Mouse (Mus musculus) central nervous system, embryonic 14 days (tissue): ENCODE measurements around the gene Riox2. TPM values are rescaled to one million over a fixed set of nuclear protein-coding genes. Genes with fewer than 3 reads are reported as not detected.

ENCODE experiments used
- polyA plus RNA-seq: library from polyadenylated mRNA; depleted of rRNA; stranded (reverse); fragments of >200 nt; gene quantifications from 2 replicates; pipeline ENCODE4 v1.2.3, GENCODE M21; 2012; rRNA removed

The Riox2 gene
- polyA plus RNA-seq = 7.8 and 9.7 TPM in 2 replicates

GRCm38 (mm10) chr16:59471637-59472278 is at the start of gene Riox2:
Gene Riox2 (plus strand): TSS chr16:59471775.

Other genes with a start within 250 kb of the Riox2 start
- not detected in 2 replicates for gene Olfr201, start 199.1 kb upstream of the Riox2 start, polyA plus RNA-seq
- gene Olfr202, start 185.0 kb upstream of the Riox2 start, polyA plus RNA-seq = not detected in 2 replicates
- not detected in 2 replicates for gene Olfr203, start 172.9 kb upstream of the Riox2 start, polyA plus RNA-seq
- not detected in 2 replicates for gene Olfr204, start 153.5 kb upstream of the Riox2 start, polyA plus RNA-seq
- gene Olfr205, start 140.6 kb upstream of the Riox2 start, polyA plus RNA-seq = not detected in 2 replicates
- gene Olfr206, start 122.5 kb upstream of the Riox2 start, polyA plus RNA-seq = not detected in 2 replicates
- gene Olfr209, start 107.8 kb upstream of the Riox2 start, polyA plus RNA-seq = not detected in 2 replicates
- gene Gabrr3, start 64.4 kb upstream of the Riox2 start, polyA plus RNA-seq = 0.09 and 0.10 TPM in 2 replicates
- 4.2 and 5.3 TPM in 2 replicates for gene Crybg3, start 129.2 kb downstream of the Riox2 start, polyA plus RNA-seq
- 20.9 and 23.8 TPM in 2 replicates for gene Arl6, start 167.6 kb downstream of the Riox2 start, polyA plus RNA-seq